ENCODE assay signal across 27 mouse cellular contexts in genomic region chr9:21246342-21246741, GRCm38 (mm10). TPM values are rescaled to one million over a fixed set of nuclear protein-coding genes. Genes with fewer than 3 reads are reported as not detected.
A peak's percentile ranks its signal among the peaks of the same experiment; 100 is the strongest.
DNase-seq lines count a peak whose midpoint lies in the region; ATAC-seq and TF ChIP-seq lines count a peak whose summit lies in the region.
"Had no signal": no experiment of that assay in that cellular context is flagged by ENCODE, and none has a peak within 500 bp of the region (broad histone marks: within the 10 kb centered on the region; RNA-seq: fewer than 3 reads in every experiment).

No protein-coding gene starts in this region.

- no peak for TF ChIP-seq EP300 in CH12.LX (IDR thresholded peaks at IDR 0.05; ENCODE audit: low read length)

- TF ChIP-seq RAD21 in CH12.LX (IDR thresholded peaks at IDR 0.05; ENCODE audit: low read depth, low read length) = no peak

- TF ChIP-seq CTCF in CH12.LX (conservative IDR thresholded peaks at IDR 0.05 in 1 of 2, IDR thresholded peaks at IDR 0.05 in 1 of 2; ENCODE audit: low read depth in 2 of 2, low read length in 2 of 2) = no peak

- no peaks in the 10 kb centered on the region for H3K79me2 ChIP-seq in CH12.LX (replicated peaks; ENCODE audit: control insufficient read depth, extremely low read depth, insufficient read depth, poor library complexity, severe bottlenecking)

- no peak for TF ChIP-seq POLR2A in CH12.LX (IDR thresholded peaks at IDR 0.05; ENCODE audit: low read depth, low read length)

- H3K27ac ChIP-seq in CH12.LX (ENCODE audit: insufficient read depth, low read depth) = no peak overlapping the region
- H3K27ac ChIP-seq: embryonic facial prominence, embryonic 12.5 days; embryonic facial prominence, embryonic 15.5 days; gastrocnemius, adult 2 months; heart, embryonic 15.5 days; hindbrain, embryonic 10.5 days; hindbrain, embryonic 13.5 days had no signal

- H3K9me3 ChIP-seq in CH12.LX (replicated peaks; ENCODE audit: low read length) = peaks cover 9% of the 10 kb centered on the region
- H3K9me3 ChIP-seq: embryonic facial prominence, embryonic 12.5 days; embryonic facial prominence, embryonic 15.5 days; heart, embryonic 12.5 days; heart, embryonic 15.5 days; hindbrain, embryonic 13.5 days had no signal

- H3K36me3 ChIP-seq in CH12.LX (replicated peaks in 1 of 2; ENCODE audit: control insufficient read depth in 1 of 2, insufficient read depth in 1 of 2, low read length in 1 of 2) = no peaks in the 10 kb centered on the region
- H3K36me3 ChIP-seq: embryonic facial prominence, embryonic 12.5 days; embryonic facial prominence, embryonic 15.5 days; heart, embryonic 12.5 days; heart, embryonic 15.5 days; hindbrain, embryonic 10.5 days; hindbrain, embryonic 13.5 days had no signal

- H3K27me3 ChIP-seq in CH12.LX (replicated peaks) = no peaks in the 10 kb centered on the region

- dilution Hi-C loops in CH12.LX (cut with MboI; ENCODE audit: extremely low pct_ligation_motif_present, extremely low pct_unique_long_range_greater_than_20kb, low sequenced_read_pairs) = no loop called here

- in situ Hi-C loops in CH12.LX (cut with MboI; ENCODE audit: low pct_ligation_motif_present, low pct_unique_long_range_greater_than_20kb, low sequenced_read_pairs) = no loop called here

- peak; percentile 78 for ATAC-seq in granulocyte monocyte progenitor cell, adult 5-6 weeks (replicated peaks; ENCODE audit: poor library complexity, severe bottlenecking)
- peak; percentile 78 for ATAC-seq in monocyte, adult 5-6 weeks (replicated peaks; ENCODE audit: insufficient number of reproducible peaks, low FRiP score, low TSS enrichment, poor library complexity, severe bottlenecking)
- ATAC-seq: forebrain, embryonic 14.5 days; forebrain, postnatal 0 days; hindbrain, embryonic 16.5 days had no signal

- no peak overlapping the region for H3K4me2 ChIP-seq in CH12.LX (ENCODE audit: insufficient read depth, low read depth, poor library complexity, severe bottlenecking)
- H3K4me2 ChIP-seq: embryonic facial prominence, embryonic 12.5 days; embryonic facial prominence, embryonic 15.5 days; heart, embryonic 12.5 days; heart, embryonic 15.5 days; hindbrain, embryonic 13.5 days had no signal

- H3K9ac ChIP-seq in CH12.LX (ENCODE audit: insufficient read depth, low read depth) = no peak overlapping the region
- H3K9ac ChIP-seq: embryonic facial prominence, embryonic 12.5 days; embryonic facial prominence, embryonic 15.5 days; forebrain, postnatal 0 days; heart, embryonic 12.5 days; heart, embryonic 15.5 days; hindbrain, embryonic 13.5 days had no signal

- no peak overlapping the region for H3K4me3 ChIP-seq in CH12.LX (replicated peaks in 1 of 3; ENCODE audit: low read depth in 2 of 3, low read length in 2 of 3, poor library complexity in 1 of 3)
- H3K4me3 ChIP-seq: embryonic facial prominence, embryonic 12.5 days; embryonic facial prominence, embryonic 15.5 days; gastrocnemius, adult 2 months; heart, embryonic 12.5 days; heart, embryonic 15.5 days; hindbrain, embryonic 10.5 days; hindbrain, embryonic 13.5 days had no signal

- no peak for DNase-seq in CH12.LX (ENCODE audit: extremely low read depth)
- DNase-seq in left cerebral cortex, adult 8-10 months (ENCODE audit: low spot score in 2 of 2) = no peak
- no peak for DNase-seq in spleen, postnatal 10 days (ENCODE audit: low spot score in 2 of 2)
- no peak for DNase-seq in yolk sac, embryonic 10.5 days (ENCODE audit: low spot score)
- DNase-seq: adrenal gland, adult 2 months; adrenal gland, postnatal 14 days; cerebellum, adult 11 months; cerebellum, adult 2 months; cerebellum, adult 9-11 months; cerebellum, postnatal 25 days; forebrain, postnatal 0 days; gastrocnemius, adult 2 months; gastrocnemius, postnatal 14 days; heart, adult 18-20 months; heart, postnatal 10 days; heart, postnatal 36 days had no signal

- peaks cover 0 to 7% of the 10 kb centered on the region in 2 experiments; a peak in 2 of 4 replicates for H3K4me1 ChIP-seq in CH12.LX (ENCODE audit: control insufficient read depth in 1 of 2, insufficient read depth in 2 of 2)

TF ChIP-seq in CH12.LX, 34 proteins besides CTCF, POLR2A, EP300 and RAD21:
- TF ChIP-seq POLR2AphosphoS2 (IDR thresholded peaks at IDR 0.05; ENCODE audit: low read depth, low read length) (no peak), ZNF384 (IDR thresholded peaks at IDR 0.05; ENCODE audit: low read depth, low read length) (0 out of 2 replicates have a peak, but pooled peaks have one; percentile 30), CHD1 (IDR thresholded peaks at IDR 0.05; ENCODE audit: low read depth, low read length) (no peak)

RNA-seq across cellular contexts. Expression of gene S1pr5, which starts 1.9 kb away (rescaled TPM):
- total RNA-seq in CH12.LX (2012; rRNA removed) = not detected in 2 replicates
- total RNA-seq in CH12.LX (2014; rRNA removed) = not detected in 2 replicates
- not detected in 2 replicates for polyA plus RNA-seq in CH12.LX (2012; ENCODE audit: insufficient read length, low read depth)
- total RNA-seq in granulocyte monocyte progenitor cell, adult 5-6 weeks (2014; fragmentation: Nextera tagmentation) = not detected in 2 replicates
- total RNA-seq in granulocyte monocyte progenitor cell, adult 5-6 weeks (2017) = 0.21 and 0.56 TPM in 2 replicates
- total RNA-seq in monocyte, adult 5-6 weeks (2017) = 303 to 435 TPM (median 308 TPM) in 3 replicates
- 10 to 100 TPM; 14.8 to 20.5 (median 16.8) TPM for total RNA-seq in left cerebral cortex, adult 8-10 months (2022)
- polyA plus RNA-seq: G1E had no signal

RNA-seq across cellular contexts. Expression of gene Keap1, which starts 7.2 kb away (rescaled TPM):
- 41.7 and 42.8 TPM in 2 replicates for total RNA-seq in CH12.LX (2012; rRNA removed)
- 16.2 and 18.4 TPM in 2 replicates for total RNA-seq in CH12.LX (2014; rRNA removed)
- 30.0 and 31.2 TPM in 2 replicates for polyA plus RNA-seq in CH12.LX (2012; ENCODE audit: insufficient read length, low read depth)
- 28.8 TPM in 2 replicates for total RNA-seq in granulocyte monocyte progenitor cell, adult 5-6 weeks (2014; fragmentation: Nextera tagmentation)
- total RNA-seq in granulocyte monocyte progenitor cell, adult 5-6 weeks (2017) = 31.9 and 33.5 TPM in 2 replicates
- 21.7 to 32.5 TPM (median 22.1 TPM) in 3 replicates for total RNA-seq in monocyte, adult 5-6 weeks (2017)
- total RNA-seq in left cerebral cortex, adult 8-10 months (2022) = 10 to 100 TPM; 57.8 to 68.8 (median 59.9) TPM

RNA-seq across cellular contexts. Expression of gene Atg4d, which starts 18.8 kb away (rescaled TPM):
- total RNA-seq in CH12.LX (2012; rRNA removed) = 13.5 and 14.3 TPM in 2 replicates
- 10.3 and 10.9 TPM in 2 replicates for total RNA-seq in CH12.LX (2014; rRNA removed)
- polyA plus RNA-seq in CH12.LX (2012; ENCODE audit: insufficient read length, low read depth) = 7.7 and 9.4 TPM in 2 replicates
- 6.4 and 8.9 TPM in 2 replicates for total RNA-seq in granulocyte monocyte progenitor cell, adult 5-6 weeks (2014; fragmentation: Nextera tagmentation)
- 5.5 and 5.9 TPM in 2 replicates for total RNA-seq in granulocyte monocyte progenitor cell, adult 5-6 weeks (2017)
- 31.7 to 39.6 TPM (median 34.6 TPM) in 3 replicates for total RNA-seq in monocyte, adult 5-6 weeks (2017)
- total RNA-seq in left cerebral cortex, adult 8-10 months (2022) = 10 to 100 TPM; 35.3 to 48.7 (median 39.7) TPM

RNA-seq across cellular contexts. Expression of gene Kri1, which starts 41.4 kb away (rescaled TPM):
- 55.5 and 62.6 TPM in 2 replicates for total RNA-seq in CH12.LX (2012; rRNA removed)
- total RNA-seq in CH12.LX (2014; rRNA removed) = 28.8 and 29.0 TPM in 2 replicates
- 57.1 and 64.9 TPM in 2 replicates for polyA plus RNA-seq in CH12.LX (2012; ENCODE audit: insufficient read length, low read depth)
- total RNA-seq in granulocyte monocyte progenitor cell, adult 5-6 weeks (2014; fragmentation: Nextera tagmentation) = 50.9 and 56.3 TPM in 2 replicates
- total RNA-seq in granulocyte monocyte progenitor cell, adult 5-6 weeks (2017) = 59.5 and 86.0 TPM in 2 replicates
- total RNA-seq in monocyte, adult 5-6 weeks (2017) = 91.2 to 154 TPM (median 120 TPM) in 3 replicates
- 10 to 100 TPM; 33.5 to 43.4 (median 39.4) TPM for total RNA-seq in left cerebral cortex, adult 8-10 months (2022)

RNA-seq across cellular contexts. Expression of gene Cdkn2d, which starts 44.9 kb away (rescaled TPM):
- 9.7 and 12.6 TPM in 2 replicates for total RNA-seq in CH12.LX (2012; rRNA removed)
- total RNA-seq in CH12.LX (2014; rRNA removed) = 7.1 and 7.3 TPM in 2 replicates
- polyA plus RNA-seq in CH12.LX (2012; ENCODE audit: insufficient read length, low read depth) = 2.2 and 2.9 TPM in 2 replicates
- total RNA-seq in granulocyte monocyte progenitor cell, adult 5-6 weeks (2014; fragmentation: Nextera tagmentation) = 11.0 and 12.9 TPM in 2 replicates
- total RNA-seq in granulocyte monocyte progenitor cell, adult 5-6 weeks (2017) = 15.4 and 16.7 TPM in 2 replicates
- 58.8 to 83.6 TPM (median 66.5 TPM) in 3 replicates for total RNA-seq in monocyte, adult 5-6 weeks (2017)
- 10 to 100 TPM; 53.5 to 63.9 (median 58.8) TPM for total RNA-seq in left cerebral cortex, adult 8-10 months (2022)

Comparison
In these comparisons a context has a peak if more than half of its experiments do, and no peak if none do; other contexts are left out.
1. RNA of gene S1pr5, which starts 1.9 kb away (total RNA-seq): 303 to 435 TPM in monocyte, adult 5-6 weeks; 14.8 to 20.5 TPM in left cerebral cortex, adult 8-10 months, 0.21 to 0.56 TPM in granulocyte monocyte progenitor cell, adult 5-6 weeks and not detected in CH12.LX; every median in the first group is over 10 times any median in the second.